Mouse (Mus musculus): ENCODE results near the gene Chst8. TPM values are rescaled to one million over a fixed set of nuclear protein-coding genes. Genes with fewer than 3 reads are reported as not detected.
A peak's percentile ranks its signal among the peaks of the same experiment; 100 is the strongest.

Gene Chst8
- polyA plus RNA-seq, 1 experiment from 2014 or later, result 18.9 TPM

DNA sequence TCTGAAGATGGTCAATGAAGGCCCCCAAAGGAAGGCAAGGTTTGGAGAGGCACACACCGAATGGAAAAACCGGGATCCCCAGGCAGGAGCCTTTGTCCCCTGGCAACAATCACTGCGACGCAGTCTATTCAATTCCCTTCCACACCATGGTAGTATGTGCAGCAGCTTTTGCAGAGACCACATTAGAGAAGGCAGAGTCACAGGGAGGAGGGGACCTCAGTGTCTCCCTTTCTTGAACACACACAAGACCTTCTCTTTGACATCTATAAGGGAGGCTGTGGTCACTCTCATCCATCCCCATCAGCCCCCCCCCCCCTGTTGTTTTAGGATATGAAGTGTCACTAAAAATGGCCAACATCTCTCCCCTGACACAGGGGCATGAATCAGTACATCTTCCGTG, 39.2 kb downstream of the Chst8 start:
- peak; percentile 41; the same call in 1 of the 2 replicates for ATAC-seq (ENCODE audit: low FRiP score, low read depth)

DNA sequence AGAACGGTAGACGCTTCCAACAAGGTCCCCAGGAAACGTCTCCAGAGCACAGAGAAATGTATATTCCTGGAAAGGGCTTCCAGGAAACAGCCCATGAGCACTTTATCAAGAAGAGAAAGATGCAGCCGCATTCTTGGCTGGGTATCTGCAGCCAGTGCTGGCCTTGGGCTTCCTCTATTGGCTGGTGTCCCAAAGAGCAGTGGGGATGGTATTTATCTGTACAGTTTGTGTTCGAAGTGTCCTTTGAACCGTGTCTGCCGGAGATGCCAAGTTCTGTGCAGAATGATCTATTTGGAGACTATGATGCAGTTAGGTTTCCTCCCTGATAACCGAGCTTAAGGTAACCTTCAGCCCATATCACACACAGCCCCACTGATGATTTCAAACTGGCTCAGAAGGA, 43.0 kb downstream of the Chst8 start:
- no peak for ATAC-seq (ENCODE audit: low FRiP score, low read depth)
- Histone ChIP-seq H3K9ac (replicated peaks) (no peak overlapping the region), H3K27ac (replicated peaks) (no peak overlapping the region), H3K27me3 (no peaks in the 10 kb centered on the region), H3K36me3 (no peaks in the 10 kb centered on the region), H3K4me2 (replicated peaks) (no peak overlapping the region), H3K4me3 (no peak overlapping the region), H3K9me3 (no peaks in the 10 kb centered on the region), H3K4me1 (peaks cover 23% of the 10 kb centered on the region)
- 85% methylated on average over 8 of the region's 8 CpGs for WGBS

More for the DNA sequence above, 39.2 kb downstream of the Chst8 start:
- WGBS, result 61% methylated on average over 5 of the region's 5 CpGs
- Histone ChIP-seq H3K4me3 (no peak overlapping the region), H3K27ac (replicated peaks) (peak overlapping the region; percentile 73), H3K4me1 (peaks cover 25% of the 10 kb centered on the region; the same call in 1 of the 2 replicates), H3K36me3 (no peaks in the 10 kb centered on the region), H3K9ac (replicated peaks) (no peak overlapping the region), H3K4me2 (replicated peaks) (no peak overlapping the region), H3K27me3 (no peaks in the 10 kb centered on the region), H3K9me3 (no peaks in the 10 kb centered on the region)

DNA sequence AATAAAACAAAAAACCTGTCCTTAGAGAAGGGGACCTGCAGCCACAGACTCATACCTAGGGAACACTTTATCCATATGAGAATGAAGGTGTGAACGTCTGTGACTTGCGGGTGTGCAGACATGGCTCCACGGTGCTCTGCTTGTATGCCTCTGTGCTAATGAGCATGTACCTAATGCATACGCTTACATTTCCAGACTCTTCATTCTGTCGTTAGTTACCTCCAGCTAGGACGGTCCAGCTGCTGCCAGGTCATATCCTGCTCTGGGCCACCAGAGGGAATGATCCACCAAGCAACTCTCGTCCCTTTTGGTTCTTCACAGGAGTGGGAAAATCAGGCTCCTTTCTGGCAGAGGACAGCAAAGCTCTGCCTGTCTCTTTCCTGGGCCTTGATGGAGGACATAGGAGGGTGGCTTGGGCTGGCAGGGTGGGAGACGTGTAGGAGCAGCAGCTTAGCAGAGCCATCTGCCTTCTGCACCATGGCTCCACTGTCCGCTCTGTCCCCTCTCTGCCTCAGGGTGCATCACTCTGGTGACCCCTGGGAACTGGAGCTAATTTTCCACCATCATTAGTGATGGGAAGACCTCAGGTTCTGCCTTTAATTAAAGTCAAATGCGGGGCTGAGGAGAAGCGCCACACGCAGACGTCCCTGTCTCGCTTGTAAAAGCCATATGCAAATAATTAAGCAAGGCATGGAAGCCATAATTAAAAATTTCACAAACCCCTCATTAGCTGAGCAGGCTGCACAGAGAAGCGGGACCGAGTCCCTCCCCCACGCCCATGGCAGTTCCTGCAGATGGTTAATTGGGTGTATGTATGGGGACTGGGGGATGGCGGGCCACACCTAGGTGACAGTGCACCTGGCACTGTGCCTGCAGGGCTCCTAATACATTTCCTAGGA, 48.0 kb downstream of the Chst8 start:
- H3K9ac ChIP-seq (replicated peaks), result no peak overlapping the region
- peaks cover 27% of the 10 kb centered on the region for H3K4me1 ChIP-seq

DNA sequence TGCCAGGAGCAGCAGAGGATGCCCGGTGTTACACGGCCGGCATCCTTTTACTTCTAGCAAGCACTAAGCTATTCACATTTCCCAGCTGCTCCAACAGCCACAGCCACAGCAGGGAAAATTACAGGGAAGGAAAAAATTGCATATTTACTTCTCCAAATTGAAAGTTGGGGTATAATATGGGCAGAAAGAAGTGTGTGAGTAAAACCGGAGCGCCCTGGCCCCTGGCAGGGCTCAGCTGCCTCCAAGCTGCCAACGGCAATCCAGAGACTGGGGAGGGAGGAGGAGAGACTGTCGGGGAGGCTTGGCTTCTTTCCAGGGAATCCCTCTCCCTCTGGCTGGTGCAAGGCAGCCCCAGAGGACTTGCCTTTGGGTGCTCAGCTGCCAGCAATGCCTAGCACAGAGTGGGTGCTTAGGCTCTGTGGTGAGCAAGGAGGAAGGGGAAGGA, 53.1 kb downstream of the Chst8 start:
- Histone ChIP-seq H3K4me2 (replicated peaks) (no peak overlapping the region), H3K9me3 (no peaks in the 10 kb centered on the region), H3K27me3 (no peaks in the 10 kb centered on the region), H3K27ac (replicated peaks) (0 out of 2 replicates have a peak overlapping the region, but pooled peaks have one; percentile 20), H3K36me3 (no peaks in the 10 kb centered on the region), H3K9ac (replicated peaks) (no peak overlapping the region), H3K4me3 (no peak overlapping the region), H3K4me1 (peaks cover 21% of the 10 kb centered on the region)
- 72% methylated on average over 7 of the region's 7 CpGs for WGBS
- ATAC-seq (ENCODE audit: low FRiP score, low read depth), result no peak

More for the DNA sequence above, 48.0 kb downstream of the Chst8 start:
- Histone ChIP-seq H3K4me2 (replicated peaks) (no peak overlapping the region), H3K4me3 (no peak overlapping the region), H3K36me3 (no peaks in the 10 kb centered on the region), H3K27me3 (no peaks in the 10 kb centered on the region), H3K27ac (replicated peaks) (peak overlapping the region; percentile 74), H3K9me3 (no peaks in the 10 kb centered on the region)
- ATAC-seq (ENCODE audit: low FRiP score, low read depth), result peak; percentile 80
- WGBS, result 62% methylated on average over 18 of the region's 18 CpGs

DNA sequence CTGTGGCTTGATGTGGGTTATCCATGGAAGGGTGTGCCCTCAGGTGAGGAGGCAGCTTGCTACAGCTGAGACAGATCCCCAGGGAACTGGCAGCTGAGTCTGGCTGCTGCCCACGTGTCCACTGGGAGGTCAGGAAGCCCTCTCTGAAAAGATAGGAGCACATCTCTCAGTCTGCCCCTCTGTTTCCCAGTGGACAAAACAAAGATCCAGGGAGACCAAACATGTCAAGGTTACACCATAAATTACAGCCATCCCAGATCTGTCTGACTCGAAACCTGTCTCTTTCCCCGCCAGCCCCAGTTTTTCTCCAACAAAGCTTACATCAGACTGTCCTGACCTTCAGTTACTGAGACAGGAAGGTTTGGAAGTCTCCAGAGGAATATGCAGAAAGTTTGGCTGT, 53.8 kb downstream of the Chst8 start:
- 87% methylated on average over 3 of the region's 3 CpGs for WGBS
- ATAC-seq (ENCODE audit: low FRiP score, low read depth), result no peak
- Histone ChIP-seq H3K27ac (replicated peaks) (no peak overlapping the region), H3K4me1 (peaks cover 16% of the 10 kb centered on the region), H3K9ac (replicated peaks) (no peak overlapping the region), H3K9me3 (no peaks in the 10 kb centered on the region), H3K27me3 (no peaks in the 10 kb centered on the region), H3K36me3 (no peaks in the 10 kb centered on the region), H3K4me2 (replicated peaks) (no peak overlapping the region), H3K4me3 (no peak overlapping the region)

DNA sequence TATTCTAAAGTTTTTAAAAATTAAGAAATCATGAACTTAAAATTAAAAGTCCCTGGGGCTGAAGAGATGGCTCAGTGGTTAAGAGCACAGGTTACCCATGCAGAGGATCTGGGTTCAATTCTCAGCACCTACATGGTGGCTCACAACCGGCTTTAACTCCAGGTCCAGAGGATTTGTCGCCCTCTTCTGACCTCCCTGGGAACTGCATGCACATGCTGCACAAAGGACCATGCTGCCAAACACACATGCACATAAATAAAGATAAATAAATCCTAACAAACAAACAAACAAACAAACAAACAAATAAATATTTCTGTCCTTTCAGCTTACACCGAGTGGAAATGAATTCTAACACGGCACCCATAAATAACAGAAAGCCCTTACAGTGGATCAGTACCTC, 55.0 kb downstream of the Chst8 start:
- Histone ChIP-seq H3K9ac (replicated peaks) (no peak overlapping the region), H3K27me3 (no peaks in the 10 kb centered on the region), H3K4me3 (no peak overlapping the region), H3K9me3 (no peaks in the 10 kb centered on the region), H3K4me2 (replicated peaks) (no peak overlapping the region), H3K4me1 (peaks cover 21% of the 10 kb centered on the region), H3K36me3 (no peaks in the 10 kb centered on the region), H3K27ac (replicated peaks) (no peak overlapping the region)
- no peak for ATAC-seq (ENCODE audit: low FRiP score, low read depth)
- 82% methylated on average over 4 of the region's 4 CpGs for WGBS

DNA sequence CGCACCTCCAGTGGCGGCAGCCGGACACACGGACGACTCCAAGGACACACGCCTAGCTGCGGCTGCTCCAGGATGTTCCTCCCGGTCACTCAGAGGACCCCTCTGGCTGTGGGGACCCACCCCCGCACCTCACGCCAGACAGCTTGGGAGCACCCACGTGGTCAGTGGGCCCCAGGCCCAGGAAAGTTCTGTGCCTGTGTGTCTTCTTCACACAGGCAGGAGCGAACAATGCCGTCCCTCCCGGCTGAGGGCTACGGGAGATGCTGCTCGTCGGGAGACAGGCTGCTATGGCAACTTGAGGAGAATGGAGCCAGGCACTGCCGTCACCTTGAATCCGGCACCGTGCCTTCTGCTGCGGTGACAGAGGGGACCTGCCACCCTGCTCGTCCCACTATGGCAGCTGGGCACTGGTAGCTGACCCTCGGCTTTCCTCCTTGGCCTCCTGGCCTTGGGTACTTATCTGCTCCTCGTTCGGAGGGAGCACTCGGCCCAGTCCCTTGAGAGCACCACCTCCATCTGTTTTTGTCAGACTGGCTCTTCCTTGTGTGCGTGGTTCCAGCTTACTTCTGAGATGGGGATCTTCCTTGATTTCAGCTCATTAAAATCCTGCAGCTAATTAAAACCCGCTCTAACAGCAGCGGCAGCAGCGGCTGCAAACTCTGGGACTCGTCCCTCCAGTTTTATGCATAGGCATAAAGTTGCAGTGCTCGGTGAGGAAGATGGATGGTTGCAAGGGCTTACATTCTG, 59.2 kb downstream of the Chst8 start:
- no peak overlapping the region for H3K4me3 ChIP-seq
- WGBS, result 58% methylated on average over 32 of the region's 32 CpGs
- 0 out of 2 replicates have a peak, but pooled peaks have one; percentile 33 for ATAC-seq (ENCODE audit: low FRiP score, low read depth)

DNA sequence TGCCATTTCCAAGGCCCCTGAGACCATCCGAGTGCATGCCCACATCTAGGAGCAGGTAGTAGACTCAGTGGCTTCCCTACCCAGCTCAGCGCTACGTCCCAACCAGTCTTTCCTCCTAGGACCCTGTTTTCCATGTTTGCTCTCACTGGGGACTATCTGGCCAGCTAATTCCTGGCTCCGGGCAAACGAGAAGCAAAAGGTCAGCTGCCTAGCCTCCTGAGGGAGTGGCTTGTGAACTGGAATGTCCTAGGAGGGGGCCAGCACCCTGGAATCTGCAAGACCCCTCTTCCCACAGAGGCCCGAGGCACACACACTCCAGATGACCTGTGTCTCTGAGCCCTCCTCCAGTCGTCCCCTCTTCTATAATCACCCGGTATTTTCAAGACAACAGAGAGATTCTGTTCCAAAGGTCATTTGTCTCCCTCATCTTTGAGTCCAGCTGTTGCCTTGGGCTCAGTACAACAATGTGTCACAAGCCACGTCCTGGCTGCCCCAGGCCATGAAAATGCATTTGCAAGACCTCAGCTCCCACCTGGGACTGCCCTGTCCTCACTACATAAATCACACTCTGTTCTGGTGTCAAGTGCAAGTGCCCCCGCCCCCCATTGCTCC, 60.3 kb downstream of the Chst8 start:
- Histone ChIP-seq H3K9ac (replicated peaks) (no peak overlapping the region), H3K27ac (replicated peaks) (peak overlapping the region; percentile 46), H3K36me3 (no peaks in the 10 kb centered on the region), H3K27me3 (no peaks in the 10 kb centered on the region), H3K4me1 (peaks cover 32% of the 10 kb centered on the region), H3K9me3 (no peaks in the 10 kb centered on the region), H3K4me3 (no peak overlapping the region), H3K4me2 (replicated peaks) (no peak overlapping the region)
- 38% methylated on average over 10 of the region's 10 CpGs for WGBS
- ATAC-seq (ENCODE audit: low FRiP score, low read depth), result no peak

More for the DNA sequence above, 59.2 kb downstream of the Chst8 start:
- peak overlapping the region; percentile 16; the same call in 1 of the 2 replicates for H3K4me2 ChIP-seq (replicated peaks)
- no peaks in the 10 kb centered on the region for H3K27me3 ChIP-seq
- H3K9me3 ChIP-seq, result no peaks in the 10 kb centered on the region
- no peak overlapping the region for H3K9ac ChIP-seq (replicated peaks)
- peak overlapping the region; percentile 62 for H3K27ac ChIP-seq (replicated peaks)
- H3K36me3 ChIP-seq, result no peaks in the 10 kb centered on the region
- peaks cover 32% of the 10 kb centered on the region for H3K4me1 ChIP-seq

DNA sequence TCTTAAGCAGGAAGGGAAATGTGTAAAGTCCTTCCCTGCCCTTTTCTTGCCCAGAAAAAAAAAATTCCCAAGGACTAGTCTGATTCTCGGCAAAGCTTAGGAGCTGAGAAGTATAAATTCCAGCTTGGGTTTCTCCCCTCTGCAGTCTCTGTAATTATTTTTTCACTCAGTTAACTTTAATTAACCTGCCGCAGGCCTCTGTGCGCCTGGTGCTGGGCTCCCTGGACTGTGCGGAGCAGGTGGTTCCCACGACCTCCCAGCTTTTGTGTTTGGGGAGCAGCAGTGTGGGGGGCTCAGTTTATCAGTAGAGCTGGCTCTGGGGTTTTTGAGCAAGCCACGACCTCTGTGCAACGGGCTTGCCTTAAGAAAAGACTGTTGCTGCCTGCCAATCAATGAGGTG, 62.2 kb downstream of the Chst8 start:
- Histone ChIP-seq H3K27me3 (no peaks in the 10 kb centered on the region), H3K27ac (replicated peaks) (no peak overlapping the region), H3K4me2 (replicated peaks) (no peak overlapping the region), H3K9ac (replicated peaks) (no peak overlapping the region), H3K9me3 (no peaks in the 10 kb centered on the region), H3K4me3 (no peak overlapping the region), H3K36me3 (no peaks in the 10 kb centered on the region), H3K4me1 (peaks cover 39% of the 10 kb centered on the region)
- no peak for ATAC-seq (ENCODE audit: low FRiP score, low read depth)
- WGBS, result 57% methylated on average over 7 of the region's 7 CpGs

DNA sequence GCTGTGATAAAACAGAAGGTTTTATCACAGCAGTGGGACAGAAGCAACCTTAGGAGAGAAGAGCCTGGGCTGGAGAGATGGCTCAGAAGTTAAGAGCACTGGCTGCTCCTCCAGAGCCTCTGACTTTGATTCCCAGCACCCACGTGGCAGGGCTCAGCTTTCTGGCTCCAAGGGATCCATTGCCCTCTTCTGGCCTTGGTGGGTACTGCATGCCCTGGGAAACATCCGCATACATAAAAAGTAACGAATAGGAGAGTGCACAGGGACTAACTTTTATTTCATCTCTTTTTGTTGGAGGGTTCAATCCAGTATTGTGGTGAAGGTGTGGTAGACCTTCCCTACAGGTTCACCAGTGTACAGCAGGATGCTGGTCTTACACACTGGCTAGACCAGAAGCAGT, 62.8 kb downstream of the Chst8 start:
- ATAC-seq (ENCODE audit: low FRiP score, low read depth), result no peak
- Histone ChIP-seq H3K27ac (replicated peaks) (no peak overlapping the region), H3K36me3 (no peaks in the 10 kb centered on the region), H3K4me1 (peaks cover 39% of the 10 kb centered on the region), H3K4me2 (replicated peaks) (no peak overlapping the region), H3K27me3 (no peaks in the 10 kb centered on the region), H3K9ac (replicated peaks) (no peak overlapping the region), H3K4me3 (no peak overlapping the region), H3K9me3 (no peaks in the 10 kb centered on the region)
- 42% methylated on average over 3 of the region's 3 CpGs for WGBS

DNA sequence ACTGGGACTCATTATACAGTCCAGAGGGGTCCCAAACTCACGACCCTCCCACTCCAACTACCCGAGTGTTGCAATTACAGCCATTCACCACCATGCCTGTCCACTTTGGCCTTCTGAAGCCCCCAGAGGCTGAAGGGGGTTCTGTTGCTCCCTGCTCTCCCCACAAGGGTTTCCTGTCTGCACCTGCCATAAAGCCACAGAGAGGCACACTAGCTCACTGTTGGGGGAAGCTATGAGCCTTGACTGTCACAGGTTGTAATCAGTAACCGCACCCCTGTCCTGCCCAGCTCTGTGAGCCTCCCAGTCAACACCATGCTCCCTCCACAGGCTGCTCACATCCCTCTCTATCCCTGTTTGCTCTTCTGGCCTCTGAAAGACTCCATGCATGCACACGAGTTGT, 64.0 kb downstream of the Chst8 start:
- H3K4me3 ChIP-seq, result no peak overlapping the region
- H3K36me3 ChIP-seq, result no peaks in the 10 kb centered on the region
- peaks cover 36% of the 10 kb centered on the region for H3K4me1 ChIP-seq
- no peaks in the 10 kb centered on the region for H3K27me3 ChIP-seq
- no peak overlapping the region for H3K9ac ChIP-seq (replicated peaks)
- no peaks in the 10 kb centered on the region for H3K9me3 ChIP-seq
- ATAC-seq (ENCODE audit: low FRiP score, low read depth), result no peak
- WGBS, result 78% methylated on average over 4 of the region's 4 CpGs
- H3K4me2 ChIP-seq (replicated peaks), result no peak overlapping the region
- H3K27ac ChIP-seq (replicated peaks), result no peak overlapping the region

DNA sequence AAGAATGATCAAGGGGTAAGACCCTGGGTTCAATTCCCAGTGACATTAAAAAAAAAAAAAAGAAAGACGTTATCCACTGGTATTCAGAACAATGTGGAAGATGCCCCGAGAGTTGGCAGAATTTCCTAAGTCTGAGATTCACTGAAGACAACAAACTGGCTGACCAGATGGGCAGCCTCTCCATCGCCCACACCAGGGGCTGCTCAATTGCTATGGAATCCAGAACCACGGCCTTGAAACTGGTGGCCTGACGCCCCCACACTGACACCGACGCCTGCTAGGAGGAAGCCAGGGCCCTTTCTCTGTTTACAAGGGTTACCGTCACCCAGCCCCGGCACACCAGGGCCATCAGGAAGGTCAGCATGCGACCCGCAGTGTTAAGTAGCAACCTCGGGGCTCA, 64.8 kb downstream of the Chst8 start:
- Histone ChIP-seq H3K4me3 (no peak overlapping the region), H3K27ac (replicated peaks) (no peak overlapping the region), H3K27me3 (no peaks in the 10 kb centered on the region), H3K4me1 (peaks cover 30% of the 10 kb centered on the region), H3K36me3 (no peaks in the 10 kb centered on the region), H3K9ac (replicated peaks) (no peak overlapping the region), H3K4me2 (replicated peaks) (no peak overlapping the region), H3K9me3 (no peaks in the 10 kb centered on the region)
- no peak for ATAC-seq (ENCODE audit: low FRiP score, low read depth)
- WGBS, result 79% methylated on average over 12 of the region's 12 CpGs
